Mouse (Mus musculus): ENCODE results near the gene Chrdl2.
"Not testable (repeated sequence)": the region's sequence is repeated elsewhere in the genome, so short reads cannot be mapped to it uniquely, and the experiment has no call there.

DNA sequence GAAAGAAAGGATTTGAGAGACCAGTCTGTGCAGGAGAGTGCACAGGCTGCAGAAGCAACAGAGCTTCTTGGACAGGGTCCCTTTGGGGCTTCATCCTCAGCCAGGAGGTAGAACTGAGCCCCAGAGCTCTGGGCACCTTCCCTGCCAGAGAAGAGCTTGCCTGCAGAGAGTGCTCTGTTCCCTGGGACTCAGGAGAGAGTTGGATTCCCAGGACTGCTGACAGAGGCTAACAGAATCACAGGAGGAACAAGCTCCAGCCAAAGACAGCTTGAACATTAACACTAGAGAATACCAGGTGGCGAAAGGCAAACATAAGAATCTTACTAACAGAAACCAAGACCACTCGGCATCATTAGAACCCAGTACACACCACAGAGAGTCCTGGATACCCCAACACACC lies 47.0 kb downstream of the Chrdl2 start:
- TF ChIP-seq CTCF, POLR2A (IDR thresholded peaks at IDR 0.05; ENCODE audit: insufficient read depth, low read depth, low read length): not testable (repeated sequence)
